Mouse (Mus musculus) intestine, embryonic 15.5 days (tissue): Measurements from ENCODE around the gene Ffar1. TPM values are rescaled to one million over a fixed set of nuclear protein-coding genes. Genes with fewer than 3 reads are reported as not detected.

Experiments
- ATAC-seq: fragments of 200-750 bp; cut with Nextera tagmentation; 2 replicates; pipeline ENCODE4 v1.8.0; 2017; ENCODE audit warnings: moderate TSS enrichment, moderate library complexity
- H3K27ac ChIP-seq: fragments of 300-500 bp; sonication (generic); 2 replicates; pipeline ENCODE4 v1.5.1; 2015; ENCODE audit warnings: mild to moderate bottlenecking, inconsistent platforms
- H3K27me3 ChIP-seq: fragments of 300-500 bp; sonication (generic); replicated peaks from 2 replicates; pipeline ENCODE4 v1.6.1; 2015; ENCODE audit warnings: inconsistent platforms
- H3K36me3 ChIP-seq: fragments of 300-500 bp; sonication (generic); 2 replicates; pipeline ENCODE4 v1.6.1; 2015; ENCODE audit warnings: inconsistent platforms
- H3K4me1 ChIP-seq: fragments of 300-500 bp; sonication (generic); replicated peaks from 2 replicates; pipeline ENCODE4 v1.6.1; 2015; ENCODE audit warnings: inconsistent platforms
- H3K4me2 ChIP-seq: fragments of 300-500 bp; sonication (generic); replicated peaks from 2 replicates; pipeline ENCODE4 v1.6.1; 2015; ENCODE audit warnings: mild to moderate bottlenecking, inconsistent platforms
- H3K4me3 ChIP-seq: fragments of 300-500 bp; sonication (generic); replicated peaks from 2 replicates; pipeline ENCODE4 v1.5.1; 2015; ENCODE audit warnings: inconsistent platforms
- H3K9ac ChIP-seq: fragments of 300-500 bp; sonication (generic); 2 replicates; pipeline ENCODE4 v1.6.1; 2015; ENCODE audit warnings: inconsistent platforms
- H3K9me3 ChIP-seq: fragments of 300-500 bp; sonication (generic); 2 replicates; pipeline ENCODE4 v1.6.1; 2016; ENCODE audit warnings: inconsistent platforms
- WGBS: fragments of 180-500 bp; shearing (Covaris S2); methylation state at CpG from one replicate; pipeline ENCODE4 v1.1.7; 2015; 5-methylcytosine and 5-hydroxymethylcytosine counted together
- polyA plus RNA-seq: library from polyadenylated mRNA; unstranded; fragments of >200 nt; fragmentation: Nextera tagmentation; extraction: Ambion mirVana; gene quantifications from 2 replicates; pipeline ENCODE4 v1.2.1, GENCODE M21; 2015

Ffar1 gene
- polyA plus RNA-seq: 0.25 and 0.27 TPM in 2 replicates

GRCm38 (mm10) chr7:30861464-30861863, at the start of gene Ffar1:
TSS of gene Ffar1 (minus strand) at chr7:30861564.
- H3K4me2 ChIP-seq: no peak within 1 kb of the TSS
- H3K9me3 ChIP-seq: no peaks in the 10 kb centered on the region
- no peaks in the 10 kb centered on the region for H3K4me1 ChIP-seq
- no peaks in the 10 kb centered on the region for H3K36me3 ChIP-seq
- H3K27ac ChIP-seq: no peak within 1 kb of the TSS
- 84% methylated on average over 12 of the region's 12 CpGs for WGBS
- no peak within 1 kb of the TSS for H3K9ac ChIP-seq
- ATAC-seq: no peak
- no peak within 1 kb of the TSS for H3K4me3 ChIP-seq
- no peaks in the 10 kb centered on the region for H3K27me3 ChIP-seq

DNA sequence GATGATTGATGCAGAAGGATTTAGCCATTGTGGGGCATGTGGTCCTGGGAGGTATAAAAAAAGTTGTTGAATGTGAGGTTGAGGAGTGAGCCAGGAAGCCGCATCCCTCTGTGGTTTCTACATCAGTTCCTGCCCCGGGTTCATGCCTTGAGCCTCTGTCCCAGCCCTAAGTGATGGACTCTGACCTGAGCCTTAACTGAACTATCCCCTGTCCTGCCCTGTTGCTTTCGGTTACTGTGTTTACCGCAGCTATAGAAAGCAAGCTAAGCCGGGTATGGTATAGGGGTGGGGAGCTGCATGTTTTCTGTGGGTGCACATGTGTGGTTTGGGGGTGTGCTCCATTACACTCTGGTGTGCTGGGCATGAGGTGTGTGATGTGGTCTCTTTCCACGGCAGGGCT, 48.4 kb upstream of the Ffar1 start:
- WGBS: 69% methylated on average over 6 of the region's 6 CpGs
- Histone ChIP-seq H3K9ac (no peak overlapping the region), H3K27ac (no peak overlapping the region), H3K4me2 (no peak overlapping the region), H3K9me3 (no peaks in the 10 kb centered on the region), H3K4me1 (0 out of 2 replicates have a peak, but pooled peaks cover 9% of the 10 kb centered on the region), H3K36me3 (no peaks in the 10 kb centered on the region), H3K27me3 (no peaks in the 10 kb centered on the region), H3K4me3 (no peak overlapping the region)
- ATAC-seq: no peak

- Histone ChIP-seq H3K4me2 (peak overlapping the region; percentile 62), H3K9ac (no peak overlapping the region), H3K27me3 (no peaks in the 10 kb centered on the region), H3K9me3 (no peaks in the 10 kb centered on the region), H3K4me3 (peak overlapping the region; percentile 9; the same call in 1 of the 2 replicates), H3K36me3 (no peaks in the 10 kb centered on the region), H3K4me1 (0 out of 2 replicates have a peak, but pooled peaks cover 7% of the 10 kb centered on the region), H3K27ac (no peak overlapping the region)
- 0 out of 2 replicates have a peak, but pooled peaks have one; percentile 9 for ATAC-seq
- WGBS: 17% methylated on average over 17 of the region's 17 CpGs
These were observed 47.6 kb upstream of the Ffar1 start for GRCm38 (mm10) chr7:30908992-30909431.

GRCm38 (mm10) chr7:30908277-30908991, 47.1 kb upstream of the Ffar1 start:
- H3K9me3 ChIP-seq: no peaks in the 10 kb centered on the region
- H3K27ac ChIP-seq: no peak overlapping the region
- no peaks in the 10 kb centered on the region for H3K27me3 ChIP-seq
- H3K9ac ChIP-seq: no peak overlapping the region
- peak; percentile 80 for ATAC-seq
- H3K36me3 ChIP-seq: no peaks in the 10 kb centered on the region
- 2% methylated on average over 25 of the region's 26 CpGs for WGBS
- peak overlapping the region; percentile 62 for H3K4me2 ChIP-seq
- peak overlapping the region; percentile 9 for H3K4me3 ChIP-seq
- H3K4me1 ChIP-seq: 0 out of 2 replicates have a peak, but pooled peaks cover 7% of the 10 kb centered on the region

DNA sequence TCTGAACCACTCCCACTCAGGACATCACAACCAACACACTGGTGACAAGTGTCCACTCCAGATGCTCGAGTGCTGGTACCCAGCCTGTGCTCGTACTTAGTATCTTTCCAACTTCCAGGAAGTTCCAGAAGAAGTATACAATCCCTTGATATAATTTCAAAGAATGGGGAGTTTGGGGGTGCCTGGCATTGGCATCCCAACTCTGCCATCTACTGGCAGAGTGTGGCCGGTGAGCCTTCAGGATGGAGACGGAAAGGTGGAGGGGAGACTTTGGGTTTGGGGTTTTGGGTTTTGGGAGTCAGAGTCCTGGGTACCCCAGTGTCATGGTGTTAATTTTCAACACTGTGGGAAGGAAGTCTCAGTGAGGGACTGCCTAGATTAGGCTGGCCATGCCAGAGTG, 42.7 kb upstream of the Ffar1 start:
- H3K27ac ChIP-seq: no peak overlapping the region
- WGBS: 40% methylated on average over 4 of the region's 4 CpGs
- no peak for ATAC-seq
- 0 out of 2 replicates have a peak, but pooled peaks cover 7% of the 10 kb centered on the region for H3K4me1 ChIP-seq
- H3K9me3 ChIP-seq: no peaks in the 10 kb centered on the region
- H3K4me2 ChIP-seq: no peak overlapping the region
- H3K36me3 ChIP-seq: no peaks in the 10 kb centered on the region
- no peak overlapping the region for H3K4me3 ChIP-seq
- no peak overlapping the region for H3K9ac ChIP-seq
- no peaks in the 10 kb centered on the region for H3K27me3 ChIP-seq

GRCm38 (mm10) chr7:30895217-30895616, 33.9 kb upstream of the Ffar1 start:
- WGBS: 68% methylated on average over 3 of the region's 3 CpGs
- no peak for ATAC-seq
- H3K36me3 ChIP-seq: no peaks in the 10 kb centered on the region
- H3K9me3 ChIP-seq: no peaks in the 10 kb centered on the region
- no peak overlapping the region for H3K4me2 ChIP-seq
- peaks cover 9% of the 10 kb centered on the region for H3K4me1 ChIP-seq
- H3K9ac ChIP-seq: no peak overlapping the region
- no peak overlapping the region for H3K27ac ChIP-seq
- H3K4me3 ChIP-seq: no peak overlapping the region
- no peaks in the 10 kb centered on the region for H3K27me3 ChIP-seq

GRCm38 (mm10) chr7:30892515-30892914, 31.2 kb upstream of the Ffar1 start:
- ATAC-seq: peak; percentile 64
- no peak overlapping the region for H3K27ac ChIP-seq
- no peaks in the 10 kb centered on the region for H3K9me3 ChIP-seq
- no peak overlapping the region for H3K4me3 ChIP-seq
- H3K27me3 ChIP-seq: no peaks in the 10 kb centered on the region
- 33% methylated on average over 3 of the region's 3 CpGs for WGBS
- no peaks in the 10 kb centered on the region for H3K36me3 ChIP-seq
- no peak overlapping the region for H3K4me2 ChIP-seq
- H3K9ac ChIP-seq: no peak overlapping the region
- peaks cover 9% of the 10 kb centered on the region for H3K4me1 ChIP-seq

DNA sequence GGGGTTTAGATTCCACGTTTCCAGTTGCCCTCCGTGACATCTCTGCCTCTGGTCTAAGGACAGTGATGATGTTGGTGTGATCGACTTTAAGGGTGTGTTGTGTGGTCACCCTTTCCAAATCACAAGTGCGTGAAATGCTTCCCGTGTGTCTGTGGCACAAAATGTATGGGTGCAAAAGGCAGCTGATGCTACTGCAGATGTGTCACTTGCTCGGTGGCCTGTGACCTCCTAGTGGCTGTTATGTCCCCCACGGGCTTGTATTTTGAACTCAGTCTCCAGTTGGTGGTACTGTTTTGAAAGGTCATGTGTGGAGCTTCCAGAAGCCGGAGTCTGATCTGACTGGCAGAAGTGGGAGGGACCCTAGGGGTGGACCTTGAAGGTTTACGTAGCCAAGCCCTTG, 30.4 kb upstream of the Ffar1 start:
- ATAC-seq: no peak
- H3K4me1 ChIP-seq: peaks cover 9% of the 10 kb centered on the region
- H3K4me2 ChIP-seq: no peak overlapping the region
- H3K4me3 ChIP-seq: no peak overlapping the region
- H3K9me3 ChIP-seq: no peaks in the 10 kb centered on the region
- H3K9ac ChIP-seq: no peak overlapping the region
- H3K27ac ChIP-seq: no peak overlapping the region
- no peaks in the 10 kb centered on the region for H3K27me3 ChIP-seq
- H3K36me3 ChIP-seq: no peaks in the 10 kb centered on the region
- 75% methylated on average over 9 of the region's 9 CpGs for WGBS

DNA sequence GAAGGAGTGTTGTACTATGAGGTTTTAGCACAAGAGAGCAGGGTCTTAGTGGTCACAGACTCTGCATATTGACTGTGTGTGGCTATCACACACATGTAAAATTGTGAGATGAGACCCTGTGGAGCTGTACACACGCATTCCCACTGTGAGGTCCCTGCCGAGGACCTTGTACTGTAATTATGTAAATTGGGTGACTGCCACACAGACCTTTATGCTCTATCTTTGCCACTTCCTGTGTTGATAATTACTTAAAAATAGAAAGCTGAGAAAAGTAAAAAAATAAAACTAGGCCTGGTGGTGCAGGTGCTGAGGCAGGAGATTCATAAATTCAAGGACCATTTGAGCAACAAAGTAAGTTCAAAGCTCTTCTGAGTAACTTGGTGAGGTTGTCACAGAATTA, 29.3 kb upstream of the Ffar1 start:
- H3K4me1 ChIP-seq: peaks cover 9% of the 10 kb centered on the region
- no peak overlapping the region for H3K27ac ChIP-seq
- no peaks in the 10 kb centered on the region for H3K27me3 ChIP-seq
- WGBS: 56% methylated on average over 2 of the region's 2 CpGs
- H3K36me3 ChIP-seq: no peaks in the 10 kb centered on the region
- ATAC-seq: no peak
- no peak overlapping the region for H3K4me3 ChIP-seq
- no peaks in the 10 kb centered on the region for H3K9me3 ChIP-seq
- H3K4me2 ChIP-seq: no peak overlapping the region
- no peak overlapping the region for H3K9ac ChIP-seq

DNA sequence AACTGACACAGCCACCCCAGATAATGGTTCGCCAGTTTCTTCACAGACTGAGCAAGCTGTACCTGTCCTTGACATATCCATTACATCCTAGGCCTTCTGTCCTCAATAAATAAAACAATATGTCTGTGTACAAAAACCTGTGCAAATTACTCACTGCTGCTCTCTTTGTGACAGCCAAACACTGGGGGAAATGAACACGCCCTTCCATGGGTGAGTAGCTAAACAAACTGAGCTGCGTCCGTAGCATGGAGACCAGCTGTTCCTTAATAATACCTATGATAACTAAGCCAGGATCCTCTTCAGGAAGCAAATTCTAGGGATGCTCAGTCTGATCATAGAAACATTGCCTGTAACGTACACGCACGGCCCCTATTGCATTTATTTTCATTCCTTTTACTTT, 27.4 kb upstream of the Ffar1 start:
- H3K9me3 ChIP-seq: no peaks in the 10 kb centered on the region
- H3K27ac ChIP-seq: no peak overlapping the region
- peaks cover 7% of the 10 kb centered on the region for H3K4me1 ChIP-seq
- no peaks in the 10 kb centered on the region for H3K27me3 ChIP-seq
- no peak for ATAC-seq
- no peak overlapping the region for H3K4me3 ChIP-seq
- no peaks in the 10 kb centered on the region for H3K36me3 ChIP-seq
- no peak overlapping the region for H3K4me2 ChIP-seq
- WGBS: 65% methylated on average over 7 of the region's 7 CpGs
- no peak overlapping the region for H3K9ac ChIP-seq

DNA sequence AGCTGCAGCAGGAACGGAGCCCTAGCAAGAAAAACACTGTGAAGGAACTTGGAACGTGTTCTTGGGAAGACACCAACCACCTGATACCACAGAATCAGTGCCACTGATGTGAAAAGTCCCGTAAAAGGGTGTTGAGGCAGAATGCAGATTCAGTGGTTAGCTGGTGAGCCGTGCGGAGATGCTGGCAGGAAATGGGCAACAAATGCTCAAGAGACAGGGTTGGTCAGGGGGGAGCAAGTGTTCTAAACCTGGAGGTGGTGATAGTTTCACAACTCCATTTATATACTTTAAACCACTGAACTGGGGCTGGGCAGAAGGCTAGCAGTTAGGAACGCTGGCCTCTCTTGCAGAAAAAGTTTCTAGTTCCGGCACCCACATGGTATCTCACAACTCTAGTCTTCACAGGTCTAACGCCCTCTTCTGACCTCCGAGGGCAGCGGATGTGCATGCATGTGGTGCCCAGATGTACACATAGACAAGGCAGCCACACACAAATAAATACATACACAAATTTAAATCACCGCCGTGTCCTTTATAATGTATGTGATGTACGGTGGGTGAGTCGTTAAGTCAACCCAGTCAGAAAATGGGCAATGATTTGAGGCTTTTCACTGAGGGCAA, 26.3 kb upstream of the Ffar1 start:
- Histone ChIP-seq H3K9ac (no peak overlapping the region), H3K27ac (no peak overlapping the region), H3K4me2 (no peak overlapping the region), H3K4me1 (peaks cover 6% of the 10 kb centered on the region), H3K9me3 (no peaks in the 10 kb centered on the region), H3K27me3 (no peaks in the 10 kb centered on the region), H3K36me3 (no peaks in the 10 kb centered on the region), H3K4me3 (no peak overlapping the region)
- ATAC-seq: no peak
- 80% methylated on average over 14 of the region's 14 CpGs for WGBS

- Histone ChIP-seq H3K9ac (no peak overlapping the region), H3K4me1 (no peaks in the 10 kb centered on the region), H3K27ac (no peak overlapping the region), H3K4me2 (no peak overlapping the region), H3K27me3 (no peaks in the 10 kb centered on the region), H3K4me3 (no peak overlapping the region), H3K9me3 (no peaks in the 10 kb centered on the region), H3K36me3 (no peaks in the 10 kb centered on the region)
- no peak for ATAC-seq
- WGBS: 85% methylated on average over 4 of the region's 4 CpGs
These were observed 25.5 kb upstream of the Ffar1 start for GRCm38 (mm10) chr7:30886852-30887251.

- Histone ChIP-seq H3K27ac (no peak overlapping the region), H3K4me3 (no peak overlapping the region), H3K9ac (no peak overlapping the region), H3K4me2 (no peak overlapping the region), H3K9me3 (no peaks in the 10 kb centered on the region), H3K4me1 (no peaks in the 10 kb centered on the region; the same call in 1 of the 2 replicates), H3K27me3 (no peaks in the 10 kb centered on the region), H3K36me3 (no peaks in the 10 kb centered on the region)
- no peak for ATAC-seq
These were observed 22.7 kb upstream of the Ffar1 start for GRCm38 (mm10) chr7:30884047-30884446.
